Mouse (Mus musculus) heart, embryonic 11.5 days (tissue): ENCODE data around the gene Fnbp4. TPM values are rescaled to one million over a fixed set of nuclear protein-coding genes. Genes with fewer than 3 reads are reported as not detected.
"Not testable (repeated sequence)": the region's sequence is repeated elsewhere in the genome, so short reads cannot be mapped to it uniquely, and the experiment has no call there.

Source experiments
- ATAC-seq: fragments of 200-750 bp; cut with Nextera tagmentation; replicated peaks from 2 replicates; pipeline ENCODE4 v1.8.0; 2017; ENCODE audit warnings: moderate library complexity; ENCODE audit not compliant: insufficient number of reproducible peaks, low FRiP score, low TSS enrichment
- H3K27ac ChIP-seq: fragments of 300-500 bp; sonication (generic); 2 replicates; pipeline ENCODE4 v1.5.1; 2014; ENCODE audit warnings: mild to moderate bottlenecking, low read depth, low read length
- H3K27me3 ChIP-seq: fragments of 300-500 bp; sonication (generic); 2 replicates; pipeline ENCODE4 v1.6.1; 2014; ENCODE audit warnings: mild to moderate bottlenecking, low read length, mixed read lengths; ENCODE audit not compliant: control insufficient read depth, insufficient read depth
- H3K36me3 ChIP-seq: fragments of 300-500 bp; sonication (generic); 2 replicates; pipeline ENCODE4 v1.6.1; 2014; ENCODE audit warnings: mild to moderate bottlenecking, low read length, moderate library complexity, mixed read lengths; ENCODE audit not compliant: control insufficient read depth, insufficient read depth
- H3K4me1 ChIP-seq: fragments of 300-500 bp; sonication (generic); 2 replicates; pipeline ENCODE4 v1.6.1; 2014; ENCODE audit warnings: low read length; ENCODE audit not compliant: control insufficient read depth, insufficient read depth
- H3K4me2 ChIP-seq: fragments of 300-500 bp; sonication (generic); 2 replicates; pipeline ENCODE4 v1.6.1; 2014; ENCODE audit warnings: mild to moderate bottlenecking, moderate library complexity
- H3K4me3 ChIP-seq: fragments of 300-500 bp; sonication (generic); 2 replicates; pipeline ENCODE4 v1.5.1; 2014; ENCODE audit warnings: low read depth, low read length
- H3K9ac ChIP-seq: fragments of 300-500 bp; sonication (generic); 2 replicates; pipeline ENCODE4 v1.6.1; 2014; ENCODE audit warnings: mild to moderate bottlenecking, low read depth, low read length, moderate library complexity
- H3K9me3 ChIP-seq: fragments of 300-500 bp; sonication (generic); replicated peaks from 2 replicates; pipeline ENCODE4 v1.6.1; 2016; ENCODE audit warnings: low read length; ENCODE audit not compliant: control insufficient read depth
- WGBS: fragments of 180-500 bp; shearing (Covaris S2); extraction: QIAGEN DNeasy Blood & Tissue Kit; methylation state at CpG from one replicate; pipeline ENCODE4 v1.1.7; 2014; ENCODE audit not compliant: insufficient replicate concordance; 5-methylcytosine and 5-hydroxymethylcytosine counted together
- polyA plus RNA-seq: library from polyadenylated mRNA; unstranded; fragments of >200 nt; fragmentation: Nextera tagmentation; extraction: Ambion mirVana; gene quantifications from 2 replicates; pipeline ENCODE4 v1.2.1, GENCODE M21; 2014

Fnbp4 gene
- polyA plus RNA-seq, 1 experiment from 2014 or later: 62.3 TPM

GRCm38 (mm10) chr2:90810751-90811150, 65.6 kb downstream of the Fnbp4 start:
- ATAC-seq: no peak
- H3K4me2 ChIP-seq: no peak overlapping the region
- H3K9me3 ChIP-seq: no peaks in the 10 kb centered on the region
- WGBS: 72% methylated on average over 8 of the region's 8 CpGs
- no peaks in the 10 kb centered on the region for H3K4me1 ChIP-seq
- no peak overlapping the region for H3K4me3 ChIP-seq
- no peak overlapping the region for H3K27ac ChIP-seq
- H3K36me3 ChIP-seq: no peaks in the 10 kb centered on the region
- no peaks in the 10 kb centered on the region for H3K27me3 ChIP-seq
- no peak overlapping the region for H3K9ac ChIP-seq

GRCm38 (mm10) chr2:90815266-90815665, 70.1 kb downstream of the Fnbp4 start:
- no peak overlapping the region for H3K9ac ChIP-seq
- 65% methylated on average over 2 of the region's 2 CpGs for WGBS
- H3K36me3 ChIP-seq: no peaks in the 10 kb centered on the region
- no peak for ATAC-seq
- no peaks in the 10 kb centered on the region for H3K27me3 ChIP-seq
- H3K4me3 ChIP-seq: no peak overlapping the region
- no peak overlapping the region for H3K4me2 ChIP-seq
- no peaks in the 10 kb centered on the region for H3K9me3 ChIP-seq
- H3K4me1 ChIP-seq: no peaks in the 10 kb centered on the region
- no peak overlapping the region for H3K27ac ChIP-seq

- Histone ChIP-seq H3K4me3 (no peak overlapping the region), H3K9me3 (no peaks in the 10 kb centered on the region), H3K27ac (no peak overlapping the region), H3K36me3 (no peaks in the 10 kb centered on the region), H3K4me2 (no peak overlapping the region), H3K4me1 (no peaks in the 10 kb centered on the region), H3K9ac (no peak overlapping the region), H3K27me3 (no peaks in the 10 kb centered on the region)
- no peak for ATAC-seq
- 73% methylated on average over 4 of the region's 4 CpGs for WGBS
Observed at GRCm38 (mm10) chr2:90816144-90816543, 71.0 kb downstream of the Fnbp4 start.

- 67% methylated on average over 3 of the region's 3 CpGs for WGBS
- no peak for ATAC-seq
- no peak overlapping the region for H3K4me3 ChIP-seq
- no peaks in the 10 kb centered on the region for H3K27me3 ChIP-seq
- no peak overlapping the region for H3K9ac ChIP-seq
- no peak overlapping the region for H3K27ac ChIP-seq
- no peaks in the 10 kb centered on the region for H3K36me3 ChIP-seq
- no peak overlapping the region for H3K4me2 ChIP-seq
- no peaks in the 10 kb centered on the region for H3K4me1 ChIP-seq
- H3K9me3 ChIP-seq: no peaks in the 10 kb centered on the region
Observed at GRCm38 (mm10) chr2:90818710-90819109, 73.5 kb downstream of the Fnbp4 start.

GRCm38 (mm10) chr2:90820894-90821293, 75.7 kb downstream of the Fnbp4 start:
- H3K4me1 ChIP-seq: no peaks in the 10 kb centered on the region
- H3K9me3 ChIP-seq: no peaks in the 10 kb centered on the region
- WGBS: 79% methylated on average over 3 of the region's 3 CpGs
- ATAC-seq: no peak
- no peak overlapping the region for H3K4me2 ChIP-seq
- no peak overlapping the region for H3K27ac ChIP-seq
- H3K4me3 ChIP-seq: no peak overlapping the region
- no peaks in the 10 kb centered on the region for H3K36me3 ChIP-seq
- no peaks in the 10 kb centered on the region for H3K27me3 ChIP-seq
- H3K9ac ChIP-seq: no peak overlapping the region

- Histone ChIP-seq H3K9me3 (no peaks in the 10 kb centered on the region), H3K27ac (no peak overlapping the region), H3K36me3 (no peaks in the 10 kb centered on the region), H3K27me3 (no peaks in the 10 kb centered on the region), H3K4me2 (no peak overlapping the region), H3K4me1 (no peaks in the 10 kb centered on the region), H3K4me3 (no peak overlapping the region), H3K9ac (no peak overlapping the region)
- no peak for ATAC-seq
- WGBS: 88% methylated on average over 2 of the region's 2 CpGs
Observed at GRCm38 (mm10) chr2:90822978-90823377, 77.8 kb downstream of the Fnbp4 start.

GRCm38 (mm10) chr2:90823781-90824180, 78.6 kb downstream of the Fnbp4 start:
- no peak for ATAC-seq
- 84% methylated on average over 6 of the region's 6 CpGs for WGBS
- no peaks in the 10 kb centered on the region for H3K4me1 ChIP-seq
- H3K36me3 ChIP-seq: no peaks in the 10 kb centered on the region
- no peaks in the 10 kb centered on the region for H3K9me3 ChIP-seq
- no peak overlapping the region for H3K27ac ChIP-seq
- no peaks in the 10 kb centered on the region for H3K27me3 ChIP-seq
- H3K4me2 ChIP-seq: no peak overlapping the region
- H3K9ac ChIP-seq: no peak overlapping the region
- no peak overlapping the region for H3K4me3 ChIP-seq

GRCm38 (mm10) chr2:90824528-90824927, 79.4 kb downstream of the Fnbp4 start:
- ATAC-seq, H3K36me3 ChIP-seq, H3K9ac ChIP-seq, H3K4me2 ChIP-seq, H3K27me3 ChIP-seq, H3K9me3 ChIP-seq, H3K27ac ChIP-seq, H3K4me1 ChIP-seq, H3K4me3 ChIP-seq: not testable (repeated sequence)
- WGBS: 64% methylated on average over 10 of the region's 10 CpGs

- Histone ChIP-seq H3K4me3 (no peak overlapping the region), H3K9me3 (no peaks in the 10 kb centered on the region), H3K27ac (no peak overlapping the region), H3K27me3 (no peaks in the 10 kb centered on the region), H3K9ac (no peak overlapping the region), H3K4me2 (no peak overlapping the region), H3K4me1 (no peaks in the 10 kb centered on the region), H3K36me3 (no peaks in the 10 kb centered on the region)
- WGBS: 80% methylated on average over 11 of the region's 11 CpGs
- ATAC-seq: no peak
Observed at GRCm38 (mm10) chr2:90825515-90826172, 80.5 kb downstream of the Fnbp4 start.
